Mouse (Mus musculus) liver, embryonic 14.5 days (tissue): Measurements from ENCODE around the gene Lamb3. TPM values are rescaled to one million over a fixed set of nuclear protein-coding genes. Genes with fewer than 3 reads are reported as not detected.
A peak's percentile ranks its signal among the peaks of the same experiment; 100 is the strongest.

Experiments
- ATAC-seq: fragments of 200-750 bp; cut with Nextera tagmentation; 2 replicates; pipeline ENCODE4 v1.8.0; 2017; ENCODE audit warnings: moderate number of reproducible peaks, mild to moderate bottlenecking, moderate library complexity; ENCODE audit not compliant: insufficient read depth
- DNase-seq, 3 experiments: peaks; one replicate each; pipeline ENCODE4 v3.0.0-alpha.2; 2012 to 2013; ENCODE audit warnings: low read depth in 3 of 3, low spot score in 3 of 3
- H3K27ac ChIP-seq: fragments of 300-500 bp; sonication (generic); 2 replicates; pipeline ENCODE4 v1.5.1; 2014; ENCODE audit warnings: moderate library complexity, mild to moderate bottlenecking, control low read depth, inconsistent platforms
- H3K27me3 ChIP-seq: fragments of 300-500 bp; sonication (generic); 2 replicates; pipeline ENCODE4 v1.6.1; 2014; ENCODE audit warnings: mild to moderate bottlenecking, low read length, moderate library complexity; ENCODE audit not compliant: control insufficient read depth, insufficient read depth
- H3K36me3 ChIP-seq: fragments of 300-500 bp; sonication (generic); replicated peaks from 2 replicates; pipeline ENCODE4 v1.6.1; 2014; ENCODE audit warnings: low read depth; ENCODE audit not compliant: control insufficient read depth, insufficient read depth
- H3K4me1 ChIP-seq, 2 experiments: fragments of 200-500 bp in 1 of 2; fragments of 300-500 bp in 1 of 2; sonication (generic) in 1 of 2; replicated peaks; 2 replicates each; pipeline ENCODE4 v1.6.1; 2012 to 2014; ENCODE audit warnings: antibody characterized with exemption in 1 of 2, inconsistent platforms in 1 of 2, low read length in 1 of 2; ENCODE audit not compliant: control insufficient read depth in 2 of 2, insufficient read depth in 2 of 2
- H3K4me2 ChIP-seq: fragments of 300-500 bp; sonication (generic); 2 replicates; pipeline ENCODE4 v1.6.1; 2014; ENCODE audit warnings: low read depth, mild to moderate bottlenecking, control low read depth, moderate library complexity
- H3K4me3 ChIP-seq, 2 experiments: fragments of 200-500 bp in 1 of 2; fragments of 300-500 bp in 1 of 2; sonication (generic) in 1 of 2; 2 replicates each; pipeline ENCODE4 v1.5.1; 2012 to 2014; ENCODE audit warnings: low read depth in 2 of 2, low read length in 2 of 2, mild to moderate bottlenecking in 2 of 2, control low read depth in 1 of 2, inconsistent platforms in 1 of 2, moderate library complexity in 1 of 2; ENCODE audit not compliant: insufficient read depth in 1 of 2
- H3K9ac ChIP-seq: fragments of 300-500 bp; sonication (generic); replicated peaks from 2 replicates; pipeline ENCODE4 v1.6.1; 2014; ENCODE audit warnings: mild to moderate bottlenecking, control low read depth, moderate library complexity
- H3K9me3 ChIP-seq: fragments of 300-500 bp; sonication (generic); 2 replicates; pipeline ENCODE4 v1.6.1; 2016; ENCODE audit warnings: low read length, mixed read lengths; ENCODE audit not compliant: control insufficient read depth
- CTCF ChIP-seq: IDR thresholded peaks from 2 replicates; pipeline ENCODE4 v1.5.1; 2016; ENCODE audit warnings: antibody characterized with exemption, low read depth, control low read depth
- EP300 ChIP-seq: IDR thresholded peaks from 2 replicates; pipeline ENCODE4 v1.6.1; 2016; ENCODE audit warnings: antibody characterized with exemption, low read depth
- WGBS: fragments of 180-500 bp; shearing (Covaris S2); extraction: QIAGEN DNeasy Blood & Tissue Kit; methylation state at CpG from one replicate; pipeline ENCODE4 v1.1.7; 2014; ENCODE audit not compliant: insufficient replicate concordance; 5-methylcytosine and 5-hydroxymethylcytosine counted together
- polyA plus RNA-seq, 2 experiments: library from polyadenylated mRNA; depleted of rRNA in 1 of 2; stranded (reverse) in 1 of 2; unstranded in 1 of 2; fragments of >200 nt; fragmentation: Nextera tagmentation in 1 of 2; extraction: Ambion mirVana in 1 of 2; gene quantifications; 2 replicates each; pipeline versions ENCODE4 v1.2.1 to v1.2.3; 2012 to 2014

The Lamb3 gene
- polyA plus RNA-seq, 2 experiments = 0.17 to 0.28 TPM

DNA sequence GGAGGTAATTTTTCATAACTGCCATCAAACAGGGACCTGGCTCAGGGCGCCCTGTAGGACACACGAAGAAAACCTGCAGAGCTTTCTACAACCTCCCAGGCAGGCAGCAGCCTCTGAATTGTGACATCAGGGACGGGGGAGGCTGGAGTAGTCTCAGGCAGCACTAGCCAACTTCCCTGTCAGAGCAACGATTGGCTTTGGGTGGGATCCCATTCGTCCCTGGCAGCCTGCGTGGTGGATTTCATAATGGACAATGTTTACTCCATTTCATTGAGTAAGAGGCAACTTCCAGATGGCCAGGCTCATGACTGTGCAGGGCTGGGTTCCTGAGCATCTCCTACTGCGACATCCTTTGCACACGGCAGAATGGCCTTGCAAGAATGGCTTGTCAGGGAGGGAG lies 34.7 kb downstream of the Lamb3 start:
- no peak overlapping the region for H3K27ac ChIP-seq

DNA sequence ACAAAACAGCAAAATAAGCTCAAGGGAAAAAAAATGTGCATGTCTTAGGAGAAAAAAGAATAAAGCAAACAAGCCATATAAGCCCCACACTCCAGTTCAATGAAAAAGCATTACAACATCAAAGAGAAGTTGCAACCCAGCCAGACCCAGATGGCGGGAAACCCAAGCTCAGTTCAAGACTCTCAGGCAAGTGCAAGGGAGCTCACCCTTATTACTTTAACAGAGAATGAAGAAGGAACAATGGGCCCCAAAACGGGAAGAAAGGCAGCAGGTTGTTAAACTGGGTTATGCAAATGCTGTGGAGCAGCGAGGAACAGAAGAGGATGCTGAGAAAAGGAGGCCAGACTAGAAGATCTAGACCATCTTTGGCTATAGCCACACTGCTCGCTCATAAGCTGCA lies 35.4 kb downstream of the Lamb3 start:
- Histone ChIP-seq H3K36me3 (no peaks in the 10 kb centered on the region), H3K4me2 (no peak overlapping the region), H3K4me1 (no peaks in the 10 kb centered on the region), H3K27ac (no peak overlapping the region), H3K4me3 (no peak overlapping the region), H3K9ac (no peak overlapping the region), H3K9me3 (no peaks in the 10 kb centered on the region), H3K27me3 (no peaks in the 10 kb centered on the region)
- 27% methylated on average over 4 of the region's 4 CpGs for WGBS
- peak in 1 of 3 experiments; percentile 20 for DNase-seq
- ATAC-seq = no peak
- no peak for TF ChIP-seq CTCF
- no peak for TF ChIP-seq EP300

More for the DNA sequence above, 34.7 kb downstream of the Lamb3 start:
- Histone ChIP-seq H3K36me3 (no peaks in the 10 kb centered on the region), H3K27me3 (no peaks in the 10 kb centered on the region), H3K9ac (no peak overlapping the region), H3K9me3 (no peaks in the 10 kb centered on the region), H3K4me1 (no peaks in the 10 kb centered on the region), H3K4me2 (no peak overlapping the region), H3K4me3 (no peak overlapping the region)
- WGBS = 39% methylated on average over 8 of the region's 8 CpGs
- no peak for TF ChIP-seq EP300
- no peak for TF ChIP-seq CTCF
- DNase-seq (peak; percentile 22 to 28 (median 22)), ATAC-seq (peak; percentile 60; the same call in 1 of the 2 replicates)

DNA sequence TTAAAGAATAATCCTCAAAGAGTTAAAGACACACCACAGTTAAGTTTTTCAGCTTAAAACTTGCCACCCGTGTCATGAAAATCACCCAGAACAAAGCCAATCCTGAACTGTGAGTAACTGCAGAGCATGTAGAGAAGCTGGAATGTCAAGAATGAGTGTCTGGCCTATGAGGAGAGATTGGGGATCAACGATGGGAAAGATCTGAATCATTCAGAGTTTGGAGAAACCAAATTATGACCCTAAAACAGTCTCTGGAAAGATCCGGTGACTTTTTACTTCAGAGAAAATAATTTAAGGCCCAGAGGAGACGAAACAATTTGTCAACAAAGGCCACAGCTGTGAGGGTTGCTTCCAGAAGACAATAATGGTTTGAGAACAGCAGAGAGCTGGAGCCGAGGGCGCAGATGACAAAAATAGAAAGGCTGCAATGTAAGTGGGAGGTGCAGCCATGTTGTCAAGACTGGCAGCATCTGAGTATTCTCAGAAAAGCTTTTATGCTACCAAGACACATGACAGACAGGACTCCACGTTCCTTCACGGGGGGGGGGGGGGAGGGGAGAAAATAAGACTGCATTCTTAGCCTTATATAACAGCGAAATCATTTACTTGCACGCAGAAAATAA lies 36.2 kb downstream of the Lamb3 start:
- Histone ChIP-seq H3K4me3 (no peak overlapping the region), H3K9me3 (no peaks in the 10 kb centered on the region), H3K9ac (no peak overlapping the region), H3K4me1 (no peaks in the 10 kb centered on the region), H3K27me3 (no peaks in the 10 kb centered on the region), H3K36me3 (no peaks in the 10 kb centered on the region), H3K4me2 (no peak overlapping the region), H3K27ac (no peak overlapping the region)
- TF ChIP-seq EP300 (no peak), CTCF (no peak)
- no peak for DNase-seq
- WGBS = 57% methylated on average over 10 of the region's 10 CpGs
- no peak for ATAC-seq

DNA sequence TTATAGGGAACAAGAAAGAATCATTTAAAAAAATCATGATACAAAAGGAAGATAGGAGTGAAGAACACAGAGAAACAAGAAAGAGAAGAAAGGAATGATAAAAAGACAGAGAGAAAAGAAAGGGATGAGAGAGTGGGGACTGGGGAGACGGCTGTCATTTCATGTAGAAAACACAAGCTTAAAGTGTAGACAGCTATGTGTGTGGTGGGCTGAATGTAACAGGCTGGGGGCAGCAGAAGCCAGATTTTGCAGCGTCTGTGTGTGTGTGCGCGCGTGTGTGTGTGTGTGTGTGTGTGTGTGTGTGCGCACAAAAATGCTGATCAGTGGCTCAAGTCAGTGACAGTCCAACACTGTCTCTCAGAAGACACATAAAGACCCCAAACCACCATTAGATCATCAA lies 36.7 kb downstream of the Lamb3 start:
- 77% methylated on average over 6 of the region's 6 CpGs for WGBS
- TF ChIP-seq CTCF (no peak), EP300 (no peak)
- ATAC-seq = no peak

DNA sequence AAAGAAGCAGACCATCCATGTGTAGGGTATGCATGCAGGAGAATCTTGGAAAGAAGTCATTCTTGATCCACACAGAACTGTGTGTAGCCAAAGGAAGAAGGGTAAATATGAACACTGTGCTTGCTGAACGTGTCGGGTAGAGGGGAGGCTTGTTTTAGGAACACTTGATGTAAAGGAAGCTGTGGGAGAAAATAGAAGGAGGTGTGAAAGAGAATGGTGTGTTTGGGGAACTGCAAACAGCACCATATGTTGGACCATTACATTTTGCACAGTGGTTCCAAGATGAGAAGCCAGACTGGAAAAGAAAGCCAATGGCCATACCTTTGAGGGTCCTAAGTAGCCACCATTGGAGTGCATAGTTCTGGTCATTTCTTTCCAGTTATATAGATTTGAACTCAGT lies 42.5 kb downstream of the Lamb3 start:
- TF ChIP-seq CTCF = no peak
- TF ChIP-seq EP300 = no peak
- H3K36me3 ChIP-seq = no peaks in the 10 kb centered on the region

More for the DNA sequence above, 36.7 kb downstream of the Lamb3 start:
- Histone ChIP-seq H3K4me1 (no peaks in the 10 kb centered on the region), H3K36me3 (no peaks in the 10 kb centered on the region), H3K9me3 (no peaks in the 10 kb centered on the region), H3K27ac (no peak overlapping the region), H3K4me2 (no peak overlapping the region), H3K4me3 (no peak overlapping the region), H3K9ac (no peak overlapping the region), H3K27me3 (no peaks in the 10 kb centered on the region)
- DNase-seq = no peak

More for the DNA sequence above, 42.5 kb downstream of the Lamb3 start:
- whole genome bisulfite sequencing = 55% methylated on average over 2 of the region's 2 CpGs
- H3K9me3 ChIP-seq = no peaks in the 10 kb centered on the region
- H3K4me2 ChIP-seq = no peak overlapping the region
- no peak overlapping the region for H3K27ac ChIP-seq
- H3K4me1 ChIP-seq = no peaks in the 10 kb centered on the region
- no peak overlapping the region for H3K9ac ChIP-seq
- H3K4me3 ChIP-seq = no peak overlapping the region
- ATAC-seq (no peak), DNase-seq (no peak)
- H3K27me3 ChIP-seq = no peaks in the 10 kb centered on the region
